Mouse (Mus musculus) Patski (cell line): Measurements from ENCODE around the gene Cldn10. TPM values are rescaled to one million over a fixed set of nuclear protein-coding genes. Genes with fewer than 3 reads are reported as not detected.

Source experiments
- ATAC-seq: fragments of 100-300 bp; one replicate; pipeline ENCODE4 v1.8.0; 2021
- CTCF ChIA-PET: fragments of 350-600 bp; sonication (Branson Sonifier 250); formaldehyde crosslinking; loops from one replicate; lab custom pipeline; 2022; ENCODE audit warnings: inconsistent platforms; lab: Charles Lee
- POLR2A ChIA-PET: fragments of 350-600 bp; sonication (Branson Sonifier 250); formaldehyde crosslinking; loops from one replicate; lab custom pipeline; 2022; ENCODE audit warnings: antibody characterized with exemption, inconsistent platforms; lab: Charles Lee
- DNase-seq: peaks from one replicate; pipeline ENCODE4 v3.0.0-alpha.2; 2011; ENCODE audit warnings: low read depth, low spot score
- H3K27me3 ChIP-seq: fragments of 371-371 bp; one replicate; pipeline ENCODE4 v1.5.1; 2021
- CTCF ChIP-seq: fragments of 100-300 bp; IDR thresholded peaks from one replicate; pipeline ENCODE4 v1.5.1; 2021
- in situ Hi-C: fragments of 300-500 bp; cut with MboI; formaldehyde crosslinking; loops from 3 replicates; pipeline ENCODE4 v1.11.1; 2018; ENCODE audit warnings: low pct_unique_long_range_greater_than_20kb, mixed read lengths
- polyA plus RNA-seq: library from polyadenylated mRNA; unstranded; gene quantifications from one replicate; pipeline ENCODE4 v1.2.3, GENCODE M21; 2021

Gene Cldn10
- polyA plus RNA-seq, 1 experiment from 2014 or later: not detected

- ChIA-PET POLR2A (no interaction called here), CTCF (interaction anchor here (1.6 to 3.0 kb wide), 2 partner anchors 48 to 81 kb away, joined by 3 to 14 read pairs; no protein-coding TSS in a partner anchor)
- no peak for TF ChIP-seq CTCF
- ATAC-seq (no peak), DNase-seq (no peak)
- H3K27me3 ChIP-seq: no peaks in the 10 kb centered on the region
- in situ Hi-C loops: no loop called here
Observed at GRCm38 (mm10) chr14:118900911-118901310, 113.2 kb downstream of the Cldn10 start.

- ATAC-seq: no peak
- no peaks in the 10 kb centered on the region for H3K27me3 ChIP-seq
- ChIA-PET CTCF (interaction anchor here (0.9 to 3.0 kb wide), 3 partner anchors 40 to 84 kb away, joined by 3 to 14 read pairs (median 4); no protein-coding TSS in a partner anchor), POLR2A (no interaction called here)
- in situ Hi-C loops: no loop called here
- DNase-seq: no peak
- TF ChIP-seq CTCF: no peak
Observed at GRCm38 (mm10) chr14:118903397-118903796, 115.7 kb downstream of the Cldn10 start.

GRCm38 (mm10) chr14:118903867-118904562 lies 116.3 kb downstream of the Cldn10 start:
- TF ChIP-seq CTCF: no peak
- in situ Hi-C loops: no loop called here
- POLR2A ChIA-PET: no interaction called here
- CTCF ChIA-PET: interaction anchor here (0.9 to 1.5 kb wide), 4 partner anchors 40 to 129 kb away, joined by 3 to 4 read pairs (median 3); no protein-coding TSS in a partner anchor
- H3K27me3 ChIP-seq: no peaks in the 10 kb centered on the region
- ATAC-seq: no peak
- DNase-seq: no peak

DNA sequence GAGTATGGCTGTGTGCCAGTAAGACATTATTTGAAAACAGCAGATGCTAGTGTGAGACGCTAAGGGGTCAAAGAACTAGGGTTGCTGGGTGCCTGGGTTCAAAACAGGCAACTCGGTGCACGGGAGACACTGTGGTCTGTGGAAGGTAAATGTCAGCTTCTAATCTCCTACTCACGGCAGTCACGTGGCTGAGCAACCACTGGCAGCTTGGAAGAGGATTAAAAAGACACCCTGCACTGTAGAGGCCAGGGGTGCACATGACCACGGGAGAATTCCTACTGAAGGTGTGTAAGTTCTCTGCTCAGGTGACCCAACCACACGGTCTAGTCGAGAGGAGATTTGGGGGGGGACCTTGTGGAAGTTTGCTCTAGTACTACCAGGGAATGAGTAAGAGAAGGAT lies 119.9 kb downstream of the Cldn10 start:
- no peaks in the 10 kb centered on the region for H3K27me3 ChIP-seq
- CTCF ChIA-PET: no interaction called here
- DNase-seq: no peak
- POLR2A ChIA-PET: no interaction called here
- ATAC-seq: no peak
- in situ Hi-C loops: no loop called here
- no peak for TF ChIP-seq CTCF

GRCm38 (mm10) chr14:118909872-118910271 lies 122.2 kb downstream of the Cldn10 start:
- H3K27me3 ChIP-seq: no peaks in the 10 kb centered on the region
- ChIA-PET CTCF (interaction anchor here (0.9 kb wide), 1 partner anchor 67 kb away, joined by 4 read pairs; no protein-coding TSS in a partner anchor), POLR2A (no interaction called here)
- ATAC-seq (no peak), DNase-seq (no peak)
- no peak for TF ChIP-seq CTCF
- in situ Hi-C loops: loop anchor here (5.0 kb wide), 1 partner anchor 57 kb away; no protein-coding TSS in a partner anchor

DNA sequence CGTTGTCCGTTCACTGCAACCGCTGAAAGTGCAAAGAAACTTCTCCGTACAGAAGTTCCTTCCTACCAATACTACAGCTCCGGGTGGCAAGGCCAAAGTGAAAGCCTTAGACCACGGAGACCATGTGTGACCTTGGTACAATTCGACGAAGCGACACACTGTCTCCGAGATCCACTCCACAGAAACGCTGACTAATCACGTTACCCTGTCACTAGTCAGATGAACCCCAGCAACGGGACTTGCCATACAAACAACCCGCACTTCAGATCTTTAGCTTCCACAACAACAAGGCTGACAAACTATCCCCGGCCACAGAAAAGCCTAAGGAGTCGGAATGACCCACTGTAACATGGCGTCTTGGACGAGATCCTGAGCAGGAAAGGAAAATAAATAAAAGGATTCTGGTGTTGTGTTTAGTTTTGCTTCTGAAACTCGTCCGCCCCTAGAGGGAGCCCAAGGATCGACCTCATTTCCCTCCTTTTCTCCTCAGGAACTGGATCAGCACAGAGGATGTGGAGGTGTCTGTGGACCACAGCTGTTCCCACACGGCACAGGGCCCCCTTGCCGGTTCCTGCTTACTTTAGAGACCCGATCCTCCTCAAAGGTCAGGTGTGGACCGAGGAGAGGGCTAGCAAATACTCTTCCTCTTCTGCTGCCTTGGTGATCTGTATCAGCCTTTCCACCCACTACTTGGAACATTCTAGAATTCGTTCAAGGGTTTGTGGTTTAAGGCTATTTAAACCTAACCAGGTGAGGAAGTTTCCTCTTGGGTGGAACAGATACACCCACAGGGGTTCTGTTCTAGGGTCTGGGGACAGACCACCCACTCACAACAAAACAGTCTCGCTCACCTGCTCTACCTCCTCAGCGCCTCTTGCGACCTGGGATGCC lies 122.9 kb downstream of the Cldn10 start:
- ChIA-PET POLR2A (no interaction called here), CTCF (interaction anchor here (0.7 to 0.9 kb wide), 2 partner anchors 67 to 90 kb away, joined by 3 to 4 read pairs; no protein-coding TSS in a partner anchor)
- peak; percentile 79 for TF ChIP-seq CTCF
- ATAC-seq (peak; percentile 71), DNase-seq (no peak)
- in situ Hi-C loops: loop anchor here (5.0 kb wide), 1 partner anchor 57 kb away; no protein-coding TSS in a partner anchor
- no peaks in the 10 kb centered on the region for H3K27me3 ChIP-seq

GRCm38 (mm10) chr14:118911521-118911920 lies 123.8 kb downstream of the Cldn10 start:
- H3K27me3 ChIP-seq: no peaks in the 10 kb centered on the region
- in situ Hi-C loops: loop anchor here (5.0 kb wide), 1 partner anchor 56 kb away; no protein-coding TSS in a partner anchor
- CTCF ChIA-PET: interaction anchor here (0.7 kb wide), 1 partner anchor 91 kb away, joined by 3 read pairs; no protein-coding TSS in a partner anchor
- ATAC-seq: no peak
- DNase-seq: no peak
- TF ChIP-seq CTCF: no peak
- POLR2A ChIA-PET: no interaction called here

- in situ Hi-C loops: loop anchor here (5.0 kb wide), 1 partner anchor 54 kb away; no protein-coding TSS in a partner anchor
- TF ChIP-seq CTCF: no peak
- CTCF ChIA-PET: no interaction called here
- ATAC-seq (no peak), DNase-seq (no peak)
- POLR2A ChIA-PET: no interaction called here
- no peaks in the 10 kb centered on the region for H3K27me3 ChIP-seq
Observed at GRCm38 (mm10) chr14:118913651-118914050, 125.9 kb downstream of the Cldn10 start.

DNA sequence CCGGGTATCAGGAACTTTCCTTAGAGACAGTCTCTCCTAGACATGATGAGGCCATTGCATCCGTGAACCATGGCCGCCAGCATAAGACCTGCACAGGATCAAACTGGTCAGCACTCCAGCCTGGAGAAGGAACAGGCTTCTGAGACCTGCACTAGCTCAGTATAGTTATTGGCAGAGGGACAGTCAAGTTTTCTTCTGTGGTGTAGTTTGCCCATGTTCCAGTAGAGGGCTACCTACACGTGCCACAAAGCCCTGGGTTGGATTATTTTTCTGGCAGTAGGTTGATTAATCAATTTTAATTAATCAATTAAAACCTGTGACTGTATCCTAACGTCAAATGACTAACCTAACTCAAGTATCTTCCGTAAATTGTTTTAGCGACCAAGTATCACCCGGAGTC lies 131.3 kb downstream of the Cldn10 start:
- DNase-seq: no peak
- no peak for TF ChIP-seq CTCF
- in situ Hi-C loops: no loop called here
- no peak for ATAC-seq
- CTCF ChIA-PET: no interaction called here
- no peaks in the 10 kb centered on the region for H3K27me3 ChIP-seq
- POLR2A ChIA-PET: no interaction called here

- TF ChIP-seq CTCF: no peak
- ATAC-seq: no peak
- in situ Hi-C loops: no loop called here
- DNase-seq: no peak
- no peaks in the 10 kb centered on the region for H3K27me3 ChIP-seq
- POLR2A ChIA-PET: no interaction called here
- CTCF ChIA-PET: no interaction called here
Observed at GRCm38 (mm10) chr14:118920654-118921053, 132.9 kb downstream of the Cldn10 start.
